In genomic region chr13:44319101-44319500, GRCm38 (mm10) we compare ENCODE assay signal across 24 mouse cellular contexts.
"Had no signal": no experiment of that assay in that cellular context is flagged by ENCODE, and none has a peak within 500 bp of the region (broad histone marks: within the 10 kb centered on the region; RNA-seq: fewer than 3 reads in every experiment).

No protein-coding gene starts in this region.

- H3K9ac ChIP-seq: heart, embryonic 12.5 days; hindbrain, embryonic 12.5 days; hindbrain, embryonic 14.5 days; intestine, embryonic 15.5 days; limb, embryonic 13.5 days; limb, embryonic 15.5 days; liver, embryonic 12.5 days; liver, embryonic 14.5 days had no signal

- H3K4me2 ChIP-seq: heart, embryonic 12.5 days; hindbrain, embryonic 12.5 days; hindbrain, embryonic 14.5 days; intestine, embryonic 15.5 days; limb, embryonic 13.5 days; limb, embryonic 15.5 days; liver, embryonic 12.5 days had no signal

- H3K36me3 ChIP-seq: heart, embryonic 10.5 days; heart, embryonic 12.5 days; hindbrain, embryonic 10.5 days; hindbrain, embryonic 12.5 days; intestine, embryonic 15.5 days; limb, embryonic 13.5 days; limb, embryonic 15.5 days; liver, embryonic 12.5 days had no signal

- H3K27me3 ChIP-seq: heart, embryonic 12.5 days; hindbrain, embryonic 12.5 days; intestine, embryonic 15.5 days; limb, embryonic 13.5 days; limb, embryonic 15.5 days; liver, embryonic 12.5 days had no signal

- DNase-seq: gastrocnemius, postnatal 14 days; heart, adult 18-20 months; heart, postnatal 10 days; heart, postnatal 4 days; kidney, adult 18-20 months; kidney, adult 8-10 months; kidney, postnatal 10 days; kidney, postnatal 4 days; left cerebral cortex, postnatal 4 days had no signal

- H3K4me1 ChIP-seq: hindbrain, embryonic 12.5 days; intestine, embryonic 15.5 days; liver, embryonic 12.5 days had no signal

- H3K9me3 ChIP-seq: heart, embryonic 10.5 days; hindbrain, embryonic 10.5 days; hindbrain, embryonic 12.5 days; intestine, embryonic 15.5 days; limb, embryonic 13.5 days; limb, embryonic 15.5 days; liver, embryonic 12.5 days had no signal

- H3K27ac ChIP-seq: heart, embryonic 10.5 days; hindbrain, embryonic 10.5 days; hindbrain, embryonic 12.5 days; hindbrain, embryonic 14.5 days; intestine, embryonic 15.5 days; layer of hippocampus, adult 2 months; left cerebral cortex, adult 2 months; limb, embryonic 13.5 days; limb, embryonic 15.5 days; liver, embryonic 12.5 days; liver, embryonic 14.5 days had no signal

- ATAC-seq: hindbrain, embryonic 16.5 days; inflammation-experienced regulatory T-cells, adult 6 months; intestine, embryonic 15.5 days; intestine, postnatal 0 days; liver, embryonic 12.5 days had no signal

- H3K4me3 ChIP-seq: heart, embryonic 10.5 days; heart, embryonic 12.5 days; hindbrain, embryonic 10.5 days; hindbrain, embryonic 12.5 days; intestine, embryonic 15.5 days; layer of hippocampus, adult 2 months; left cerebral cortex, adult 2 months; limb, embryonic 13.5 days; limb, embryonic 15.5 days; liver, embryonic 12.5 days had no signal
